Mouse (Mus musculus) E14TG2a.4 (cell line): ENCODE data around the gene Ggn.

Experiments used
- CTCF ChIP-seq: conservative IDR thresholded peaks from 2 replicates; pipeline ENCODE4 v1.5.1; 2014; ENCODE audit warnings: low read length
- NANOG ChIP-seq: IDR thresholded peaks from 2 replicates; pipeline ENCODE4 v1.6.1; 2014; ENCODE audit warnings: borderline replicate concordance, low read length, mixed read lengths
- POU5F1 ChIP-seq: IDR thresholded peaks from 2 replicates; pipeline ENCODE4 v1.6.1; 2014; ENCODE audit warnings: low read length, borderline replicate concordance

DNA sequence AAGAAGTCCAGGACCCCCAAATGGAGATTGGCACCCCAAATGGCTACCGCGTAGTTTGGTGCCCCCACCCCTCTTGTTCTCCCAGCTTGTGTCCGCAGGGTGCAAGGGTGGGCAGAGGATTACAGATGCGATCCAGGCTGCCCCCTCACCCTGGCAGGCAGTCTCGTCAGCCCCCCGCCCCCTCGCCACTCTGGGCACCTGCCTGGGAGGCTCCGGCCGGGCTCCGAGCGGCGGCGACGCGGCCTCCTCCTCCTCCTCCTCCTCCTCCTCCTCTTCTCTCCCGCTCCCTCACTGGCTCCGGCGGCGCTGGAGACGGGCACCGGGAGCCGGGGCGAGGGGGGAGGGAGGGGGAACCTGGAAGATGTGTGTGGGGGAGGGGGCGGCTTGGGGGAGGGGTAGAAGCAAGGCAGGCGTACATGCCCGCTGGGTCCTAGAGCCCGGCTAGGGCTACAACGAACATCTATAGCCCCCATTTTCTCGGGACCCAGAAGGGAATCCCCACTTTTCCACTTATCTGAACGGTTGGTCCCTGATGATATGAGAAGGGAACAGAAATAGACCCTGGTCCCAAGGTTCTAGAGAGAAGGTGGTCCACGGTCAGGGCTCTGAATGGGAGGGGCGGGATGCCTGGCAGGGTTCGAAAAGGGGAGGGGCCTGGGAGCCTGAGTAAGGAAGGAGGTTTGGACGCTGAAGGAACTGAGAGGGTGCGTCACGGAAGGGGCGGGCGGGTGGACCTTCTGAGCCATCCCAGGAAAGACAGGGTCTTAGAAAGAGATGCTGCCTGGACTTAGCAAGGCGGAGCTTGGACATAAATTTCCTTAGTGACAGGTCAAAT is 562 bp upstream of the Ggn start:
- TF ChIP-seq CTCF (no peak), NANOG (no peak), POU5F1 (no peak)
